Mouse (Mus musculus): Measurements from ENCODE around the gene Bcr.

DNA sequence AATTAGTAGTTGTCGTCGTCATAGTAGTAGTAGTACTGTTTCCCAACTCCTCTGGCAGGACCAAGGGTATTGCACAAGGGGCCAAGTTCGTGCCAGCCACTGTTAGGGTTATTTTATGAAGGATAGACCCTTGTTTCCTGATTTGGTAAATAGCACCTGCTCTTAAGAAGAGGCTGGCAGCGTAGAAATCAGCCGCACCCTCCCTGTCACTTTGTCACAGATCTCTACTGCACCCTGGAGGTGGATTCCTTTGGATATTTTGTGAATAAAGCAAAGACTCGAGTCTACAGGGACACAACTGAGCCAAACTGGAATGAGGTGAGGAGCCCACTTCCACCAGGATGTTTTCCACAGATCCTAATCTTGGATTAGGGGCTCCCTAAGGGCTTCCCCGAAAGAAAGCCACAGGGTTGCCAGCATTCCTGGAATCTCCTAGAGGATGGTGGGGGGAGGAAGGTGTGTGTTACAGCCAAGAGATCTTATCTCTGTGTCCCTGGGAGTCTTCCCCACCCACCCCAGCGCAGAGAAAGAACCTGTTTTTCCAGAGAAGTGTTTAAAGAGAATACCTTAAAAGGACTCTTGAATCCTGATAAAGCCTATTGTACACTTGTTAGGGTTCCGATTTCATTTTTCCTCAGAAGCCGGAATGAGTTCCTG is 105.6 kb downstream of the Bcr start:
- TF ChIP-seq CTCF (IDR thresholded peaks at IDR 0.05; ENCODE audit: insufficient read depth, low read length) (peak; percentile 7; the same call in 1 of the 2 replicates), POLR2A (IDR thresholded peaks at IDR 0.05; ENCODE audit: borderline replicate concordance, extremely low read depth, low read depth, low read length) (no peak)
